Mouse (Mus musculus) lung, embryonic 14.5 days (tissue): Measurements from ENCODE around the gene Morf4l1. TPM values are rescaled to one million over a fixed set of nuclear protein-coding genes. Genes with fewer than 3 reads are reported as not detected.

ENCODE experiments used
- ATAC-seq: fragments of 200-750 bp; cut with Nextera tagmentation; 2 replicates; pipeline ENCODE4 v1.8.0; 2017; ENCODE audit warnings: mild to moderate bottlenecking, moderate TSS enrichment, moderate library complexity; ENCODE audit not compliant: insufficient read depth
- DNase-seq: peaks from one replicate; pipeline ENCODE4 v3.0.0-alpha.2; 2015
- H3K27ac ChIP-seq: fragments of 300-500 bp; sonication (generic); 2 replicates; pipeline ENCODE4 v1.5.1; 2014; ENCODE audit warnings: low read depth, mild to moderate bottlenecking, moderate library complexity
- H3K27me3 ChIP-seq: fragments of 300-500 bp; sonication (generic); 2 replicates; pipeline ENCODE4 v1.6.1; 2014; ENCODE audit warnings: low read length, control low read depth; ENCODE audit not compliant: insufficient read depth
- H3K36me3 ChIP-seq: fragments of 300-500 bp; sonication (generic); 2 replicates; pipeline ENCODE4 v1.6.1; 2014; ENCODE audit warnings: control low read depth; ENCODE audit not compliant: insufficient read depth
- H3K4me1 ChIP-seq: fragments of 300-500 bp; sonication (generic); 2 replicates; pipeline ENCODE4 v1.6.1; 2014; ENCODE audit warnings: antibody characterized with exemption, control low read depth; ENCODE audit not compliant: insufficient read depth
- H3K4me2 ChIP-seq: fragments of 300-500 bp; sonication (generic); 2 replicates; pipeline ENCODE4 v1.6.1; 2014; ENCODE audit warnings: mild to moderate bottlenecking
- H3K4me3 ChIP-seq: fragments of 300-500 bp; sonication (generic); 2 replicates; pipeline ENCODE4 v1.5.1; 2014; ENCODE audit warnings: low read depth, low read length
- H3K9ac ChIP-seq: fragments of 300-500 bp; sonication (generic); 2 replicates; pipeline ENCODE4 v1.6.1; 2014
- H3K9me3 ChIP-seq: fragments of 300-500 bp; sonication (generic); 2 replicates; pipeline ENCODE4 v1.6.1; 2016; ENCODE audit warnings: low read depth, low read length, control low read depth
- CTCF ChIP-seq: IDR thresholded peaks from 2 replicates; pipeline ENCODE4 v1.5.1; 2016; ENCODE audit warnings: antibody characterized with exemption, low read depth
- WGBS: fragments of 180-500 bp; shearing (Covaris S2); extraction: QIAGEN DNeasy Blood & Tissue Kit; methylation state at CpG from one replicate; pipeline ENCODE4 v1.1.7; 2014; 5-methylcytosine and 5-hydroxymethylcytosine counted together
- polyA plus RNA-seq: library from polyadenylated mRNA; unstranded; fragments of >200 nt; fragmentation: Nextera tagmentation; extraction: Ambion mirVana; gene quantifications from 2 replicates; pipeline ENCODE4 v1.2.1, GENCODE M21; 2014

The Morf4l1 gene
- polyA plus RNA-seq, 1 experiment from 2014 or later: 416 TPM

DNA sequence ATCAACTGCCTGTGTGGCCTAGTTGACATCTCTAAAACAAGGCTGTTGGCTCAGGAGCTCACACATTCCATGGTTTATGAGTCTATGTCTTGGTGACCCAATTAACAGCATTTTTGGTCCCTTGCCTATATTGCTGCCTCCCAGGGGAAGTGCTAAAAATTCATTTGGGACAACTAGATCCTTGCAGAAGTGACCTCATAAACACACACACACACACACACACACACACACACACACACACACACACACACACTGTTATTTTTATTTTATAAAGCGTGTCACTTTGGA is 22.0 kb upstream of the Morf4l1 start:
- no peaks in the 10 kb centered on the region for H3K27me3 ChIP-seq
- H3K36me3 ChIP-seq: no peaks in the 10 kb centered on the region
- no peak overlapping the region for H3K4me3 ChIP-seq
- 88% methylated on average over 1 of the region's 1 CpGs for WGBS
- TF ChIP-seq CTCF: no peak
- no peak overlapping the region for H3K27ac ChIP-seq
- no peak for DNase-seq
- no peak overlapping the region for H3K9ac ChIP-seq
- H3K4me1 ChIP-seq: peaks cover 6% of the 10 kb centered on the region; the same call in 1 of the 2 replicates
- H3K9me3 ChIP-seq: no peaks in the 10 kb centered on the region
- ATAC-seq: no peak
- no peak overlapping the region for H3K4me2 ChIP-seq

DNA sequence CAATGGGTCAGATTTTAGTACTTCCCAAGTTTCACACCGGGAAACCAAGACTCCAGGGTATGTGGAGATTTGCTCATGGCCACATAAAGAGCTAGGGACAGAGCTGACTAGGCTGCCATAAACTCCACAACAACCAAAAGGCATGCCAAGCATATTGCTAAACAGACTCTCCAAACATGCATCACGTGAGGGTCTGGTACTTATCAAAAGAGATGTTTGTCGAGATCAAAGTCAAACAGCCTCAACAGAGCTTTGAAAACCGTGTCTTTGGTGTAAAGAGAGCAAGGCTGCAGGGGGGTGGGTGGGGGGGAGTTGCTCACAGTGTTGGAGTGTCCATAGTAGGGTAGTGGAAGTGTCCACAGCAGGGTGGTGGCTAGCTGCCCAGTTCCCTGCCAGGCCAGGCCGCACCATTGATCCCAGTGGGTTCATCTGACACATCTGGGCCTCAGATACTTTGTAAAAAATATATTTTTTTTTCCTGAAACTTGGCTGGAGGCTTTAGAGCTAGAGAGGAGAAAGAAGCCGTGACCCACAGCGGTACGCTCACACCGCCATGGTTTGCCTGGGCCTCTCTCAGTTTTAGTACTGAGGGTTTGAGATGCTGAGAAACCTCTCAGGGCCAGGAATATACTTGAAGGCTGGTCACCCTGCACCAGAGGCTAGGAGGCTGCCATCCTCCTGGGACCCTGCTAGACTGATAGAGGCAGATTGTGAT is 21.5 kb upstream of the Morf4l1 start:
- no peak for DNase-seq
- Histone ChIP-seq H3K27ac (no peak overlapping the region), H3K9ac (no peak overlapping the region), H3K9me3 (no peaks in the 10 kb centered on the region), H3K27me3 (no peaks in the 10 kb centered on the region), H3K36me3 (no peaks in the 10 kb centered on the region), H3K4me3 (no peak overlapping the region), H3K4me1 (peaks cover 6% of the 10 kb centered on the region; the same call in 1 of the 2 replicates), H3K4me2 (no peak overlapping the region)
- WGBS: 61% methylated on average over 9 of the region's 9 CpGs
- ATAC-seq: peak; percentile 65; the same call in 1 of the 2 replicates
- TF ChIP-seq CTCF: no peak

DNA sequence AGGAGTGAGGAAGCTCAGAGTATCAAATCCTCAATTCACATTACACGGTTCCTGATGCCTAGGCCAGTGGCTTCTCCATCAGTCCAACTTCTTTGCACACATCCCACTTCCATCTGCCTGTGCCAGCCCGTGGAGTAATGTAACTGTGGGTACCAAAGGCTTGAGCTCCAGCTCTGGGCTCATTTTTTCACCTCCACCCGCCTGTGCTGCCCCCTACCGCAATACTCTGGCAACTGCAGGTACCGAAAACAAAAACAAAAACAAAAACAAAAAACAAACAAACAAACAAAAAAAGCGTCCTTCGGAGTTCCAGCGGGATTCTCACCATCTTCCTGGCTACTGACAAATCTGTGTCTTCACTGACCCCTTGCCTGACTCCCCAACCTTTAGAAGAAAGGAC is 20.9 kb upstream of the Morf4l1 start:
- no peak for DNase-seq
- no peak overlapping the region for H3K4me3 ChIP-seq
- no peaks in the 10 kb centered on the region for H3K9me3 ChIP-seq
- H3K27me3 ChIP-seq: no peaks in the 10 kb centered on the region
- no peak; the same call in 1 of the 2 replicates for TF ChIP-seq CTCF
- H3K4me1 ChIP-seq: peaks cover 6% of the 10 kb centered on the region; the same call in 1 of the 2 replicates
- H3K9ac ChIP-seq: no peak overlapping the region
- ATAC-seq: no peak
- no peak overlapping the region for H3K4me2 ChIP-seq
- no peak overlapping the region for H3K27ac ChIP-seq
- H3K36me3 ChIP-seq: no peaks in the 10 kb centered on the region
- 76% methylated on average over 8 of the region's 8 CpGs for WGBS

DNA sequence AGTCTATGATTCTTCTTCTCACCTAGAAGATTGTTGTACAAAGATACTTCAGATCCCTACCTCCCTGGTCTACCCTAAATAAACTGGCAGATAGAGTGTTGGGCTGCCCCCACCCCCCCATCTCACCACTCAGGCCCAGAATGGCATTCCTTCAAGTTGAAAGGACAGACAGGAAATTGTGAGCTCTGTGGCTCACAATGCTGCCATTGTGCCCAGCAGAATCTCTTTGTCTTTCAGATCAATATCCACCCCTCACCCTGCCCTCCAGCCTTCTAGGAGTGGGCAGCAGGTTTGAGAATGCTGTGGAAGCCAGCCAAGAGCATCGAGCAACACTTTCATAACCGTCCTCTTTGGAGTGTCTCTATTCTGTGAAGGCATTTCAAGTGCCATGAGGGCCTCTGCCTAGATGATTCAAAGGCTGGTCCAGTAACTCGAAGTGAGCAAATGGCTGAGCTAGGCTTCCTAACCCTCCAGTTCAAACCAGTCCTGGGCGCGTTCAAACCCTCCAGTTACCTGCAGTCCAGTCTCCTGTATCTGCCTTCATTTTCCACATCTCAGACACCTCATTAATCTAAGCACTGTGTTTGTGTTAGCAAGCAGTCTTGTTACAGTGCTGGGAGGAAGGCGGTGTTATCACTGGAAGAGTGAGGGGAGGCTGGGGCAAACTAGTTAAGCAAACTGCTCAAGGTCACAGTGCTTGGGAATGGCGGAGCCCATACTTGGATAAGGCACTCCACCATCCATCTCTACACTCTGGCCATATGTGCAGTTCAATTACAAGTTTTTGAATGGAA is 19.2 kb upstream of the Morf4l1 start:
- Histone ChIP-seq H3K36me3 (no peaks in the 10 kb centered on the region), H3K9me3 (no peaks in the 10 kb centered on the region), H3K27me3 (no peaks in the 10 kb centered on the region), H3K27ac (peak overlapping the region; percentile 19; the same call in 1 of the 2 replicates), H3K4me1 (peaks cover 6% of the 10 kb centered on the region; the same call in 1 of the 2 replicates), H3K9ac (no peak overlapping the region), H3K4me3 (no peak overlapping the region), H3K4me2 (no peak overlapping the region)
- peak; percentile 32 for DNase-seq
- no peak for TF ChIP-seq CTCF
- ATAC-seq: peak; percentile 48
- WGBS: 35% methylated on average over 7 of the region's 7 CpGs

DNA sequence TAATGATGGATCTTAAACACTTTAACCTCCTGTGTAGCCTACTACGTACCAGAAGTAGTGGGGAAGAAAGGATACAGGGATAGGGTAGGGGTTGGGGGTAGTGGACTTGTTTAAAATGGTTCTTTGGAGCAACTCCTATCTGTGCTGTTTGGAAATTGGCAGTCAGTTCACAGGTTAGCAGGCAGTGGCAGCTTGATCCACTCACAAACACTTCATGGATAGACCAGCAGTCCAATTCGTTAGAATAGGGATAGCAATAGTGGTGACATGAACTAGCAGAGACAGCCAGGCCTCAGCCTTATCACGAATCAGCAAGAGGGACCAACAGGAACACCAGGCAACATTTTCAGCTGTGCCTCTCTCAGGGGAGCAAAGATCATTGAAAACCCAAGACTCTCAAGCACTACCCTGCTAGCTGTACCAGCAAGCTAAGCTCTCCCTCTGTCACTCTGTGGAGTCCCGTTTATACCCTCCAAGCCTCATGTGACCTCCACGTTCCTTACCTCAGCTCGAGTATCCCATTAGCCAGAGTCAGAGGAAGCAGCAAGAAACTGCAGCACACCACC is 14.1 kb upstream of the Morf4l1 start:
- H3K4me3 ChIP-seq: no peak overlapping the region
- no peak for TF ChIP-seq CTCF
- H3K36me3 ChIP-seq: no peaks in the 10 kb centered on the region
- H3K9ac ChIP-seq: no peak overlapping the region
- WGBS: 50% methylated on average over 6 of the region's 6 CpGs
- no peaks in the 10 kb centered on the region for H3K27me3 ChIP-seq
- ATAC-seq (no peak), DNase-seq (peak; percentile 29)
- H3K27ac ChIP-seq: no peak overlapping the region
- peaks cover 4% of the 10 kb centered on the region; the same call in 1 of the 2 replicates for H3K4me1 ChIP-seq
- H3K4me2 ChIP-seq: no peak overlapping the region
- no peaks in the 10 kb centered on the region for H3K9me3 ChIP-seq

DNA sequence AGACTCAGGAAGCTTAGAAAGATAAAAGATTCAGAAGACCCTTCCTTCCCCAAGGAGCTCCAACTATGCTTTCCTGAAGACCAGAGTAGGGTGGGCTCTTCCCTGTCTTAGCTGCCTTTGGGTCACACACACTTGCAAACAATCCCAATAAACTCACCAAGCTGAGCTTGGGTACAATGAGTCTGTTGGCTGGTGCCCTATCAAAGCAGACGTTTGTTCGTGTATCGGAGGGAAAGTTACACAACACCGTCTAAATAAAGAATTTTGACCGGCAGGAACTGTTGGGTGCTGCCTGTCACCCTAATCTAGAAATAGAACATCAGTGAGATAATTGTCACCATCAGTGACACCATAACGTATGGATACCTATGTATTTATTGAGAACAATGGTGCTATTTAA is 12.6 kb upstream of the Morf4l1 start:
- no peak overlapping the region for H3K27ac ChIP-seq
- peak overlapping the region; percentile 56 for H3K4me2 ChIP-seq
- no peak for TF ChIP-seq CTCF
- 53% methylated on average over 6 of the region's 6 CpGs for WGBS
- no peak for ATAC-seq
- H3K9ac ChIP-seq: no peak overlapping the region
- no peaks in the 10 kb centered on the region for H3K27me3 ChIP-seq
- H3K4me3 ChIP-seq: no peak overlapping the region
- H3K9me3 ChIP-seq: no peaks in the 10 kb centered on the region
- no peaks in the 10 kb centered on the region for H3K36me3 ChIP-seq
- DNase-seq: no peak
- H3K4me1 ChIP-seq: 0 out of 2 replicates have a peak, but pooled peaks cover 2% of the 10 kb centered on the region
